Mouse (Mus musculus) ES-CJ7 (cell line): ENCODE results near the gene Gm20449.
"Not testable (repeated sequence)": the region's sequence is repeated elsewhere in the genome, so short reads cannot be mapped to it uniquely, and the experiment has no call there.

Source experiments
- DNase-seq: peaks from one replicate; pipeline ENCODE4 v3.0.0; 2011; ENCODE audit warnings: low read depth, low spot score

The Gm20449 gene

GRCm38 (mm10) chr7:41499389-41500049, at the start of gene Gm20449, which contains the start of gene AW146154:
TSS of gene Gm20449 (minus strand) at chr7:41499417.
TSS of gene AW146154 (minus strand) at chr7:41499890.
- peak; percentile 95 for DNase-seq

DNA sequence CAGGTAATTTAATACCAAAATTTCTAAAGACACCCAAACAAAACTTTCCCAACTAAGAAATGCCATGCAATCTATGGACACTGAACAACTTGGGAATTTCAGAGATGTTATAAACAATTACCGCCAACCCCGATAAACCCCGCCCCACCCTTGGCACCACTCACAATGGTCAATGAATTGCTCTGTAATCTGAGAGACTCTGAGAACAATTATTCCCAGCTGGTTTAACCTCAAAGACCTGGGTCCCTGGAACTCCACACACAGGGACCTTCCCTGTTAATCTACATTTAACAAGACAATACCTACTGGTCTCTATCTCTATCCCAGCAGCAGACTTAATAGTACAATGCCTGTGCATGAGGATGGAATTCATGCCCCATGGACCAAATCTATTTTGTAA, 13.5 kb upstream of the Gm20449 start:
- peak; percentile 67 for DNase-seq

- peak; percentile 57 for DNase-seq
Observed at GRCm38 (mm10) chr7:41512207-41512606, 13.0 kb upstream of the Gm20449 start.

DNA sequence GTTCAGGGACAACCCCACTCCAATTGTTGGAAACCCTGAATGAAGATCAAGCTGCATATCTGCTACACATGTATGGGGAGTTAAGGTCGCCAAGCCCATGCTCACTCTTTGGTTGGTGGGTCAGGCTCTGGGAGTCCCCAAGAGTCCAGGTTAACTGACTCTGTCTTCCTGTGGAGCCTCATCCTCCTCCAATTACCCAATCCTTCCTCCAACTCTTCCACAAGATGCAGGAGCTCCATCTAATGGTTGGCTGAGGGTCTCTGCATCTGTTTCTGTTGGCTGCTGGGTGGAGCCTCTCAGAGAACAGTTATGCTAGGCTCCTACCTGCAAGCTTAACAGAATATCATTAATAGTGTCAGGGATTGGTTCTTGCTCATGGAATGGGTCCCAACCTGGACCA, 3.2 kb upstream of the Gm20449 start:
- DNase-seq: peak; percentile 65

- DNase-seq: peak; percentile 83
Observed at GRCm38 (mm10) chr7:41500151-41500934, 1.1 kb upstream of the Gm20449 start.

DNA sequence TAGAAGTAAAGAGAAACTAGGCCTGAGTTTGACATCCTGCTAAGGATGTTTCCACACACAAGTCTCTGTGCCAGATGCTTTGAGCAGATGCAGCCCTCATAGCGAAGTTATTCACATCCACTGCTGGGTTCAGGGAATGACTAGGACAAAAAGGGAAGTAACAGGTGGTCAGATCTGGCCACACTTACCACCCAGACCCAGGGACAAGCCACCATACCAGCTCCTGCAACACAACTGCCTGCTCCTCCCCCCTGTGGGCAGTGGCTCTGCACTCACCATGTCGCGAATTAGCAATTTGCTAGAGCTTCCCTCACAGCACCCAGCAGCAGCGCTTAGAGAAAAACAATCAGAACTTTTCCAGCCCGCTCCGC, 214 bp downstream of the Gm20449 start:
- DNase-seq: not testable (repeated sequence)

- DNase-seq: not testable (repeated sequence)
Observed at GRCm38 (mm10) chr7:41498464-41498863, 753 bp downstream of the Gm20449 start.

- no peak for DNase-seq
Observed at GRCm38 (mm10) chr7:41497871-41498270, 1.3 kb downstream of the Gm20449 start.

GRCm38 (mm10) chr7:41451864-41452263, 47.4 kb downstream of the Gm20449 start:
- peak; percentile 22 for DNase-seq

DNA sequence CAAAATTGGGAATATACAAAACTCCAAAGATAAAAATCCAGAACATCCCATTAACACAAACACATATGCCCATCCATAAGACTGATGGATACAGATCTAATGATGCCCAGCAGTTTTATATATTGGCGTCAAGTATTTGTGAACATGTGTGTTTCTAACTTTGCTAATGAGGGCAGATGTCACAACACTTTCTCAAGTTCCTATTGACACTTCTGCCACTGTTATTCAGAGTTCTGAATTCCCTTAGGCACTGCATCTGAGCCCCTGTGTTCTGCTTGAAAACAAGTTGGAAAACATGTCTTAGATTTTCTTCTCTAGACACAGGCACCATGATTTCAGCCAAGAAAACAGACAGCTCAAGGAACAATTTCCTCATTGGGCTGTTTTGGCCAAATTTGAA, 50.6 kb downstream of the Gm20449 start, which contains the start of gene Vmn2r57:
Vmn2r57 (minus strand) TSS at position 101 of the 400 bp plus-strand sequence.
- DNase-seq: not testable (repeated sequence)

DNA sequence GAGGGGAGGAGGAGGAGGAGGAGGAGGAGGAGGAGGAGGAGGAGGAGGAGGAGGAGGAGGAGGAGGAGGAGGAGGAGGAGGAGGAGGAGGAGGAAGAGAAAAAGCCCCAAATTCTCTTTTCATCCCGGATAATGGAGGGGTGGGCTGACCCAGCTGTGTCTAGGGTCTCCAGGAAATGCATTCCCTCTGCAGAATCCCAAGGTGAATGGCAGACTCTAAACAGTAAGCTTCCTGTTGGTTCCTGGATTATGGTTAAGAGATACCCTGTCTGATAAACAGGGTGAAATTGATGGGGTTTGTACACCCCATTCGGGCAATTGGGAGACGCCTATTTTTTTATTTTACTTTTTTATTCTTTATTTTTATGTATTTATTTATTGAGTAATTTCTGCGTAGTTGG, 105.1 kb downstream of the Gm20449 start:
- no peak for DNase-seq

DNA sequence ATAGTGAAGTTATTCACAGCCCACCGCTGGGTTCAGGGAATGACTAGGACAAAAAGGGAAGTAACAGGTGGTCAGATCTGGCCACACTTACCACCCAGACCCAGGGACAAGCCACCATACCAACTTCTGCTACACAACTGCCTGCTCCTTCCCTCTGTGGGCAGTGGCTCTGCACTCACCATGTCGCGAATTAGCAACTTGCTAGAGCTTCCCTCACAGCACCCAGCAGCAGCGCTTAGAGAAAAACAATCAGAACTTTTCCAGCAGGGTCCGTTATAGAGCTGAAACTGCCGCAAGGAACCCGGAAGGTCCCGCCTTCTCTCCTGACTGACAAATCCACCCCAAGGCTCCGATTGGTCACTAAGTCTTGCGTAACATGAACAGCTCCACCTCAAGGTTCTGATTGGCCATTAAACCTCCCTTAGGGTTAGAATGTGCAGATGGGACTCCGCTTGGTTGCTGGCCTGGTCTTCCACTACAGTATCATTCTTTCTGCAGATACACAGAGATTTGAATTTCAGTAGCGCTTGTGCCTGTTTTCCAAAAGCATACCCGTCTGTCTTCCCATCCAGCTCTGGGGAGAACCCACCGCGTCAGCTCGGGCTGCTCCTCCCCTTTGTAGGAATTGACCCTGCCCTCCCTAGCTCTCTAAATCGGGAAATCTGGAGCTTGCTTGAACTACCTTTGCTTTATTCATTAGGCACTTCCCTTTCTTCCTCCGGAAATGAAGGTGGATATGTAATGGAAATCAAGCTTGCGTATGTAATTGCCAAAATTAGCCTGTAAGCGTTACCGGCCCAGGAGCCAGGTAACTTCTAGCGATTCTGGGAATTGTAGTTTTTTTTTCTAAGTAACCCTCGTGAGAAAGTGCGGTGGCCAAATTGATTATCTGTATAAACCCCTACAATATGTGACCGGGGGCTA, 105.9 kb downstream of the Gm20449 start, which contains the start of gene AI987944:
AI987944 (minus strand) TSS at position 332 of the 924 bp plus-strand sequence.
- peak; percentile 95 for DNase-seq
